18 mouse cellular contexts compared by ENCODE assay signal in genomic region chr11:69102403-69102725, GRCm38 (mm10). TPM values are rescaled to one million over a fixed set of nuclear protein-coding genes. Genes with fewer than 3 reads are reported as not detected.
DNase-seq lines count a peak whose midpoint lies in the region; ATAC-seq and TF ChIP-seq lines count a peak whose summit lies in the region.
"Had no signal": no experiment of that assay in that cellular context is flagged by ENCODE, and none has a peak within 500 bp of the region (broad histone marks: within the 10 kb centered on the region; RNA-seq: fewer than 3 reads in every experiment).

No protein-coding gene starts in this region.

- no peak overlapping the region for H3K4me3 ChIP-seq in left cerebral cortex, adult 2 months
- no peak overlapping the region for H3K4me3 ChIP-seq in C2C12 (ENCODE audit: insufficient read depth, poor library complexity, severe bottlenecking)
- H3K4me3 ChIP-seq: forebrain, embryonic 10.5 days; heart, embryonic 10.5 days; hindbrain, embryonic 10.5 days; intestine, embryonic 15.5 days; limb, embryonic 10.5 days; liver, embryonic 15.5 days had no signal

- peaks cover 25% of the 10 kb centered on the region for H3K79me2 ChIP-seq in C2C12 (ENCODE audit: control insufficient read depth, insufficient read depth)

- peak; percentile 53 for DNase-seq in cerebellum, adult 8-10 months
- no peak for DNase-seq in cerebellum, postnatal 4 days (ENCODE audit: low spot score in 2 of 2)
- DNase-seq in left cerebral cortex, adult 2 months (ENCODE audit: extremely low spot score in 1 of 2, low spot score in 2 of 2), result no peak
- DNase-seq in left cerebral cortex, adult 11 months (ENCODE audit: low spot score), result no peak
- peak; percentile 78 for DNase-seq in adrenal gland, postnatal 14 days

- H3ac ChIP-seq in C2C12 (ENCODE audit: control insufficient read depth, insufficient read length, low read depth), result peak overlapping the region; percentile 21

- intact Hi-C loops in left cerebral cortex, adult 2 months (cut with DNase I), result loop anchor here (1.0 kb wide), 1 partner anchor 8 kb away; no protein-coding TSS in a partner anchor

- TF ChIP-seq CTCF in left cerebral cortex, adult 2 months (IDR thresholded peaks at IDR 0.05), result no peak
- no peak for TF ChIP-seq CTCF in C2C12 (IDR thresholded peaks at IDR 0.05; ENCODE audit: control insufficient read depth, insufficient read depth, insufficient read length)

- peaks cover 3% of the 10 kb centered on the region for H3K79me3 ChIP-seq in C2C12 (ENCODE audit: low read depth)

- peak overlapping the region; percentile 60 for H3K27ac ChIP-seq in left cerebral cortex, adult 2 months
- H3K27ac ChIP-seq: forebrain, embryonic 10.5 days; heart, embryonic 10.5 days; hindbrain, embryonic 10.5 days; intestine, embryonic 15.5 days; limb, embryonic 10.5 days; liver, embryonic 15.5 days had no signal

- ATAC-seq in erythroblast, adult 5-6 weeks (replicated peaks; ENCODE audit: low FRiP score, poor library complexity, severe bottlenecking), result no peak
- ATAC-seq: intestine, embryonic 15.5 days had no signal

- H3K36me3 ChIP-seq in C2C12 (ENCODE audit: control insufficient read depth, insufficient read depth), result peaks cover 45% of the 10 kb centered on the region

- no peaks in the 10 kb centered on the region for H3K27me3 ChIP-seq in C2C12 (ENCODE audit: control insufficient read depth, insufficient read depth, insufficient read length)
- H3K27me3 ChIP-seq: intestine, embryonic 15.5 days; liver, embryonic 15.5 days had no signal

TF ChIP-seq in C2C12, 6 proteins besides CTCF, POLR2A, EP300 and RAD21:
- TF ChIP-seq MYOD1 (IDR thresholded peaks at IDR 0.05; ENCODE audit: control insufficient read depth, insufficient read length, low read depth) (no peak), MAX (IDR thresholded peaks at IDR 0.05) (no peak), CEBPB (IDR thresholded peaks at IDR 0.05; ENCODE audit: low read depth) (no peak), MYOG (IDR thresholded peaks at IDR 0.05; ENCODE audit: control insufficient read depth, extremely low read depth, insufficient read length) (no peak), USF1 (IDR thresholded peaks at IDR 0.05; ENCODE audit: low read depth) (no peak), FOSL1 (IDR thresholded peaks at IDR 0.05; ENCODE audit: insufficient read depth, low read length, poor library complexity, severe bottlenecking) (peak; percentile 86)

RNA-seq across cellular contexts. Expression of gene Per1, which starts 7.3 kb away (rescaled TPM):
- total RNA-seq in left cerebral cortex, adult 2 months (2021), result 100 to 1,000 TPM; 114 to 185 TPM
- 4.5 TPM for polyA plus RNA-seq in C2C12 (2012; fragmentation: generic; extraction: Trizol)
- 116 and 118 TPM in 2 replicates for total RNA-seq in adrenal gland, postnatal 14 days (2021)
- 2.3 and 3.1 TPM in 2 replicates for total RNA-seq in erythroblast, adult 5-6 weeks (2015; ENCODE audit: low replicate concordance)
- total RNA-seq in erythroblast, adult 5-6 weeks (2017; ENCODE audit: low replicate concordance), result 1.7 and 1.9 TPM in 2 replicates

RNA-seq across cellular contexts. Expression of gene Vamp2, which starts 14.1 kb away (rescaled TPM):
- 1,000 to 10,000 TPM; 1,115 to 1,119 TPM for total RNA-seq in left cerebral cortex, adult 2 months (2021)
- 20.9 TPM for polyA plus RNA-seq in C2C12 (2012; fragmentation: generic; extraction: Trizol)
- total RNA-seq in adrenal gland, postnatal 14 days (2021), result 111 and 139 TPM in 2 replicates
- total RNA-seq in erythroblast, adult 5-6 weeks (2015; ENCODE audit: low replicate concordance), result 50.3 and 58.7 TPM in 2 replicates
- total RNA-seq in erythroblast, adult 5-6 weeks (2017; ENCODE audit: low replicate concordance), result 12.4 and 17.8 TPM in 2 replicates

RNA-seq across cellular contexts. Expression of gene Hes7, which starts 17.8 kb away (rescaled TPM):
- total RNA-seq in left cerebral cortex, adult 2 months (2021), result under 1 TPM; 0.57 to 0.82 TPM
- polyA plus RNA-seq in C2C12 (2012; fragmentation: generic; extraction: Trizol), result 0.06 TPM
- total RNA-seq in adrenal gland, postnatal 14 days (2021), result 0.37 TPM in 1 of 2 replicates, not detected in the other
- total RNA-seq in erythroblast, adult 5-6 weeks (2015; ENCODE audit: low replicate concordance), result not detected in 2 replicates
- not detected in 2 replicates for total RNA-seq in erythroblast, adult 5-6 weeks (2017; ENCODE audit: low replicate concordance)
- total RNA-seq: megakaryocyte progenitor cell, adult 5-6 weeks; monocyte, adult 5-6 weeks had no signal

RNA-seq across cellular contexts. Expression of gene 9130213A22Rik, which starts 20.0 kb away (rescaled TPM):
- total RNA-seq in left cerebral cortex, adult 2 months (2021), result 1 to 10 TPM; 1.3 to 1.4 TPM
- 0.21 TPM for polyA plus RNA-seq in C2C12 (2012; fragmentation: generic; extraction: Trizol)
- total RNA-seq in adrenal gland, postnatal 14 days (2021), result 0.38 and 0.41 TPM in 2 replicates
- total RNA-seq in erythroblast, adult 5-6 weeks (2015; ENCODE audit: low replicate concordance), result not detected in 2 replicates
- total RNA-seq in erythroblast, adult 5-6 weeks (2017; ENCODE audit: low replicate concordance), result not detected in 2 replicates
- total RNA-seq: megakaryocyte progenitor cell, adult 5-6 weeks; monocyte, adult 5-6 weeks had no signal
- polyA plus RNA-seq: embryonic facial prominence, embryonic 11.5 days had no signal

RNA-seq across cellular contexts. Expression of gene Aloxe3, which starts 23.3 kb away (rescaled TPM):
- 1 to 10 TPM; 6.5 TPM for total RNA-seq in left cerebral cortex, adult 2 months (2021)
- polyA plus RNA-seq in C2C12 (2012; fragmentation: generic; extraction: Trizol), result 0.14 TPM
- total RNA-seq in adrenal gland, postnatal 14 days (2021), result 1.2 and 1.6 TPM in 2 replicates
- total RNA-seq in erythroblast, adult 5-6 weeks (2015; ENCODE audit: low replicate concordance), result not detected in 2 replicates
- total RNA-seq in erythroblast, adult 5-6 weeks (2017; ENCODE audit: low replicate concordance), result 0.51 TPM in 1 of 2 replicates, not detected in the other
- total RNA-seq: megakaryocyte progenitor cell, adult 5-6 weeks; neutrophil, adult 5-6 weeks had no signal
- polyA plus RNA-seq: G1E; liver, embryonic 15.5 days had no signal

Comparison
In these comparisons a context has a peak if more than half of its experiments do, and no peak if none do; other contexts are left out.
1. DNase-seq: peak in cerebellum, adult 8-10 months (single experiment) and adrenal gland, postnatal 14 days (single experiment); none in cerebellum, postnatal 4 days (0 of 2), left cerebral cortex, adult 2 months (0 of 2) and left cerebral cortex, adult 11 months (single experiment).
2. RNA of gene Per1, which starts 7.3 kb away (total RNA-seq): 114 to 185 TPM in left cerebral cortex, adult 2 months and 116 to 118 TPM in adrenal gland, postnatal 14 days; 1.7 to 3.1 TPM in erythroblast, adult 5-6 weeks; every median in the first group is over 10 times any median in the second.